Mouse (Mus musculus) CH12.LX (cell line): ENCODE measurements at regions not wholly inside any gene's neighbourhood (a gene's known extent, or its start where the extent isn't known, plus 50 kb on each side); places are given as distances from the start of the nearest gene placed in this dataset.

Experiments
- DNase-seq: peaks from one replicate; pipeline ENCODE4 v3.0.0-alpha.2; 2013; ENCODE audit errors: extremely low read depth
- H3K27ac ChIP-seq: 2 replicates; pipeline ENCODE4 v1.5.1; 2012; ENCODE audit warnings: low read depth, mild to moderate bottlenecking, control low read depth, moderate library complexity; ENCODE audit not compliant: insufficient read depth
- H3K27me3 ChIP-seq: replicated peaks from 2 replicates; pipeline ENCODE3; 2012; ENCODE audit warnings: inconsistent platforms
- H3K36me3 ChIP-seq, 2 experiments: replicated peaks in 1 of 2; 2 replicates each; pipeline versions ENCODE3 to v1.6.1; 2012; ENCODE audit warnings: inconsistent platforms in 1 of 2, low read length in 1 of 2, mild to moderate bottlenecking in 1 of 2, mixed read lengths in 1 of 2, moderate library complexity in 1 of 2; ENCODE audit not compliant: control insufficient read depth in 1 of 2, insufficient read depth in 1 of 2
- H3K4me1 ChIP-seq, 2 experiments: 2 replicates each; pipeline ENCODE4 v1.6.1; 2012; ENCODE audit warnings: inconsistent platforms in 1 of 2, moderate library complexity in 1 of 2; ENCODE audit not compliant: insufficient read depth in 2 of 2, control insufficient read depth in 1 of 2
- H3K4me2 ChIP-seq: 2 replicates; pipeline ENCODE4 v1.6.1; 2012; ENCODE audit warnings: low read depth, mild to moderate bottlenecking, control low read depth; ENCODE audit not compliant: poor library complexity, insufficient read depth, severe bottlenecking
- H3K4me3 ChIP-seq, 3 experiments: fragments of 150-350 bp in 1 of 3; sonication (generic) in 1 of 3; replicated peaks in 1 of 3; 2 replicates each; pipeline versions ENCODE3 to v1.5.1; 2011 to 2012; ENCODE audit warnings: low read depth in 2 of 3, low read length in 2 of 3, mild to moderate bottlenecking in 2 of 3, moderate library complexity in 2 of 3, control low read depth in 1 of 3, improper control_type of control experiment in 1 of 3, inconsistent platforms in 1 of 3, mixed read lengths in 1 of 3; ENCODE audit not compliant: poor library complexity in 1 of 3
- H3K79me2 ChIP-seq: replicated peaks from 2 replicates; pipeline ENCODE4 v1.6.1; 2012; ENCODE audit warnings: mild to moderate bottlenecking, moderate library complexity; ENCODE audit not compliant: control insufficient read depth, poor library complexity, insufficient read depth, severe bottlenecking; ENCODE audit errors: extremely low read depth
- H3K9ac ChIP-seq: 2 replicates; pipeline ENCODE4 v1.6.1; 2012; ENCODE audit warnings: low read depth, mild to moderate bottlenecking, control low read depth, moderate library complexity; ENCODE audit not compliant: insufficient read depth
- H3K9me3 ChIP-seq: replicated peaks from 2 replicates; pipeline ENCODE3; 2012; ENCODE audit warnings: low read length, inconsistent platforms, mixed read lengths
- BHLHE40 ChIP-seq: IDR thresholded peaks from 2 replicates; pipeline ENCODE4 v1.6.1; 2011; ENCODE audit warnings: mild to moderate bottlenecking, low read depth, low read length, improper control_type of control experiment
- CHD1 ChIP-seq: IDR thresholded peaks from 2 replicates; pipeline ENCODE4 v1.6.1; 2012; ENCODE audit warnings: low read depth, low read length, improper control_type of control experiment, inconsistent platforms
- CHD2 ChIP-seq: IDR thresholded peaks from 2 replicates; pipeline ENCODE4 v1.6.1; 2011; ENCODE audit warnings: low read length, improper control_type of control experiment
- E2F4 ChIP-seq: IDR thresholded peaks from 2 replicates; pipeline ENCODE4 v1.6.1; 2011; ENCODE audit warnings: low read depth, low read length, improper control_type of control experiment; ENCODE audit not compliant: insufficient replicate concordance
- ELF1 ChIP-seq: IDR thresholded peaks from 2 replicates; pipeline ENCODE4 v1.6.1; 2014; ENCODE audit warnings: low read depth, mild to moderate bottlenecking, inconsistent platforms, low read length, improper control_type of control experiment
- EP300 ChIP-seq: IDR thresholded peaks from 2 replicates; pipeline ENCODE4 v1.6.1; 2011; ENCODE audit warnings: low read length, improper control_type of control experiment
- ETS1 ChIP-seq: conservative IDR thresholded peaks from 2 replicates; pipeline ENCODE4 v1.6.1; 2012; ENCODE audit warnings: low read depth, mild to moderate bottlenecking, inconsistent platforms, low read length, improper control_type of control experiment, moderate library complexity
- GABPA ChIP-seq: IDR thresholded peaks from 2 replicates; pipeline ENCODE4 v1.6.1; 2012; ENCODE audit warnings: low read depth, low read length, improper control_type of control experiment, inconsistent platforms; ENCODE audit not compliant: insufficient replicate concordance
- IRF4 ChIP-seq: IDR thresholded peaks from 2 replicates; pipeline ENCODE4 v1.6.1; 2014; ENCODE audit warnings: low read depth, mild to moderate bottlenecking, inconsistent platforms, low read length, improper control_type of control experiment
- JUN ChIP-seq: IDR thresholded peaks from 2 replicates; pipeline ENCODE4 v1.6.1; 2011; ENCODE audit warnings: low read depth, mild to moderate bottlenecking, low read length, improper control_type of control experiment, moderate library complexity; ENCODE audit not compliant: insufficient read depth
- JUND ChIP-seq: conservative IDR thresholded peaks from 2 replicates; pipeline ENCODE4 v1.6.1; 2011; ENCODE audit warnings: low read depth, low read length, improper control_type of control experiment
- MEF2A ChIP-seq: IDR thresholded peaks from 2 replicates; pipeline ENCODE4 v1.6.1; 2014; ENCODE audit warnings: low read depth, mild to moderate bottlenecking, inconsistent platforms, low read length, improper control_type of control experiment, borderline replicate concordance
- MXI1 ChIP-seq: IDR thresholded peaks from 2 replicates; pipeline ENCODE4 v1.6.1; 2011; ENCODE audit warnings: mild to moderate bottlenecking, low read depth, low read length, improper control_type of control experiment
- RCOR1 ChIP-seq: conservative IDR thresholded peaks from 2 replicates; pipeline ENCODE4 v1.6.1; 2012; ENCODE audit warnings: low read depth, mild to moderate bottlenecking, inconsistent platforms, low read length, improper control_type of control experiment
- SIN3A ChIP-seq: IDR thresholded peaks from 2 replicates; pipeline ENCODE4 v1.6.1; 2012; ENCODE audit warnings: low read length, improper control_type of control experiment, inconsistent platforms
- SMC3 ChIP-seq: IDR thresholded peaks from 2 replicates; pipeline ENCODE4 v1.6.1; 2011; ENCODE audit warnings: low read depth, low read length, improper control_type of control experiment
- TCF12 ChIP-seq: IDR thresholded peaks from 2 replicates; pipeline ENCODE4 v1.6.1; 2014; ENCODE audit warnings: low read depth, mild to moderate bottlenecking, inconsistent platforms, low read length, improper control_type of control experiment
- UBTF ChIP-seq: IDR thresholded peaks from 2 replicates; pipeline ENCODE4 v1.6.1; 2012; ENCODE audit warnings: low read depth, mild to moderate bottlenecking, inconsistent platforms, low read length, improper control_type of control experiment, moderate library complexity
- ZC3H11A ChIP-seq: IDR thresholded peaks from 2 replicates; pipeline ENCODE4 v1.6.1; 2012; ENCODE audit warnings: low read depth, mild to moderate bottlenecking, inconsistent platforms, low read length, improper control_type of control experiment
- ZMIZ1 ChIP-seq: IDR thresholded peaks from 2 replicates; pipeline ENCODE4 v1.6.1; 2012; ENCODE audit warnings: low read depth, mild to moderate bottlenecking, inconsistent platforms, low read length, improper control_type of control experiment
- dilution Hi-C: fragments of 300-500 bp; cut with MboI; formaldehyde crosslinking; loops from 2 replicates; pipeline ENCODE4 v1.14.3; 2020; ENCODE audit warnings: low sequenced_read_pairs; ENCODE audit not compliant: extremely low pct_unique_long_range_greater_than_20kb, extremely low pct_ligation_motif_present
- in situ Hi-C: fragments of 300-500 bp; cut with MboI; formaldehyde crosslinking; loops from 3 replicates; pipeline ENCODE4 v1.14.3; 2019; ENCODE audit warnings: low sequenced_read_pairs, low pct_ligation_motif_present, low pct_unique_long_range_greater_than_20kb, mixed read lengths

DNA sequence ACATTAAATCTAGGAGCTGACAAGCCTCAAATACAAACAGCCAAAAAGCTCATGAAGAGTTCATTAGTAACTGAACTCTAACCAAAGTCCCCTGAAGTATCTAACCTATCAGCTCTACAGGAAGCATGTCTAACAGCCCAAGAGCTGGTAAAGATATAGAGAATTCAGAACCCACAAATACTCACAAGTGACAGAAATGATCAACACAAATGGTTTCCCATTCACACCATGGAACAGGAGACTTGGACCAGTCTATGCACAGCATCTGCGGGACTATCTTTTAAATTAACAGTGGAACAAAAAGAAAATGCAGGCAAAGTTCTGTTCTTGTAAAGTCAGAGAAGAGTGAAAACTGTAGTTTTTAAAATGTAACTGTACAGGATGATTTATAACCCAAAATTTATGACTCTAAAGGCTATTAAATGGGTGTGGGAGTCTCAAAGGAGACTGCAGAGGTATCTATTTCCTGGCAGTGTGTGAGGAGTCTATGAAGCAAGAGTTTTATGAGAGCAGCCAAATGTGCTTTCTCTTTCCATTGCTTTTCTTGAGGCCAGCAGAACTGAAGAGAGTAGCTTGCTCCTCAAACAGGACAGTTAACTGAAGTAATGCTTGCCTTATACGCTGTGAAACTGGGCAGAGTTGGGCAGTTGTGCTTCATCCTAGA, 152.7 kb upstream of the Mad2l1 start:
- no peak overlapping the region for H3K9ac ChIP-seq
- no peaks in the 10 kb centered on the region for H3K4me1 ChIP-seq
- in situ Hi-C loops (no loop called here), dilution Hi-C loops (no loop called here)
- H3K79me2 ChIP-seq: no peaks in the 10 kb centered on the region
- no peak overlapping the region for H3K4me3 ChIP-seq
- no peak overlapping the region for H3K4me2 ChIP-seq
- no peaks in the 10 kb centered on the region for H3K27me3 ChIP-seq
- H3K27ac ChIP-seq: no peak overlapping the region
- no peaks in the 10 kb centered on the region for H3K9me3 ChIP-seq
- TF ChIP-seq SMC3: no peak
- TF ChIP-seq ZMIZ1: no peak
- no peak for TF ChIP-seq CHD2
- TF ChIP-seq SIN3A: no peak
- no peak for TF ChIP-seq RCOR1
- no peak for TF ChIP-seq E2F4
- TF ChIP-seq, all 38 proteins: peak for 0
- H3K36me3 ChIP-seq: no peaks in the 10 kb centered on the region
- DNase-seq: no peak

DNA sequence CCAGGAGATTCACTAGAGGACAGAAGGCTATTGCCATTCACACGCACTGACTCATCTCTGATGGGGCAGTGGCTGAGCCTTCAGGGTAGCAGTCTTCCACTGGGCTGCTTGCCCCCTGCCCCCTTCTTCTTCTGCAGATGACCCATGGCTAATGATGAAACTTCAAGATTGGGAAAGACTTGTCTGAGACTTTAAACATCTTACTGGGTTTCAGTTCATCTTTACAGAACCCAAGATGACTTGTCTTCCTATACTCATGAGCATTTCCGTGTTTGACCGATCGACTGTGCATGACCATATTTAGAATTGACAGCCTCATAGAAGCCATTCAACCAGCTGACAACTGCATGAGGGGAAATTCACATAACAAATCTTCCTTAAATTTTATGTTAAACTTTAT, 140.0 kb upstream of the Mad2l1 start:
- no peak overlapping the region; the same call in 1 of the 2 replicates for H3K27ac ChIP-seq
- H3K4me2 ChIP-seq: peak overlapping the region; percentile 42; the same call in 1 of the 2 replicates
- H3K79me2 ChIP-seq: no peaks in the 10 kb centered on the region
- H3K36me3 ChIP-seq: no peaks in the 10 kb centered on the region
- H3K4me1 ChIP-seq: peaks cover 0 to 9% of the 10 kb centered on the region in 2 experiments; a peak in 2 of 4 replicates
- TF ChIP-seq IRF4 (peak; percentile 87), CHD1 (no peak), ELF1 (peak; percentile 83), MXI1 (no peak), ETS1 (peak; percentile 46; the same call in 1 of the 2 replicates), CHD2 (no peak; the same call in 1 of the 2 replicates), UBTF (no peak), BHLHE40 (0 out of 2 replicates have a peak, but pooled peaks have one; percentile 15), TCF12 (peak; percentile 38; the same call in 1 of the 2 replicates), ZMIZ1 (no peak), ZC3H11A (no peak), JUND (peak; percentile 58), EP300 (peak; percentile 74), JUN (peak; percentile 37; the same call in 1 of the 2 replicates), MEF2A (peak; percentile 41; the same call in 1 of the 2 replicates), GABPA (no peak)
- TF ChIP-seq, all 38 proteins: peak for 9
- Histone ChIP-seq H3K9ac (no peak overlapping the region), H3K4me3 (no peak overlapping the region), H3K27me3 (no peaks in the 10 kb centered on the region), H3K9me3 (no peaks in the 10 kb centered on the region)
- in situ Hi-C loops (no loop called here), dilution Hi-C loops (no loop called here)
- DNase-seq: peak; percentile 64
